Mouse (Mus musculus) stomach, embryonic 15.5 days (tissue): Measurements from ENCODE around the gene Ahnak2. TPM values are rescaled to one million over a fixed set of nuclear protein-coding genes. Genes with fewer than 3 reads are reported as not detected.

Source experiments
- microRNA-seq: library from miRNA; unstranded; fragments of <30 nt; microRNA quantifications from one replicate; pipeline ENCODE4, GENCODE M21; 2016
- polyA plus RNA-seq: library from polyadenylated mRNA; unstranded; fragments of >200 nt; fragmentation: Nextera tagmentation; extraction: Ambion mirVana; gene quantifications from 2 replicates; pipeline ENCODE4 v1.2.1, GENCODE M21; 2015

Ahnak2 gene
- polyA plus RNA-seq, 1 experiment from 2014 or later = 4.7 TPM

Small RNAs within 50 kb of the gene (microRNA-seq; reads per million reads assigned to microRNA genes)
- 1.5 reads per million for gene Mir6940

Other genes with a start within 250 kb of the Ahnak2 start
- gene Inf2, start 213.9 kb downstream of the Ahnak2 start, polyA plus RNA-seq = 4.3 and 4.4 TPM in 2 replicates
- 4.3 and 4.4 TPM in 2 replicates for gene Adssl1, start 182.6 kb downstream of the Ahnak2 start, polyA plus RNA-seq
- gene Siva1, start 158.0 kb downstream of the Ahnak2 start, polyA plus RNA-seq = 198 and 214 TPM in 2 replicates
- 161 and 170 TPM in 2 replicates for gene Akt1, start 127.8 kb downstream of the Ahnak2 start, polyA plus RNA-seq
- gene Zbtb42, start 123.8 kb downstream of the Ahnak2 start, polyA plus RNA-seq = 9.3 and 10.8 TPM in 2 replicates
- 24.3 and 24.6 TPM in 2 replicates for gene Cep170b, start 82.2 kb downstream of the Ahnak2 start, polyA plus RNA-seq
- gene Pld4, start 42.0 kb downstream of the Ahnak2 start, polyA plus RNA-seq = 14.5 and 16.8 TPM in 2 replicates
- 6.1 and 7.0 TPM in 2 replicates for gene Clba1, start 6.3 kb upstream of the Ahnak2 start, polyA plus RNA-seq
- gene Cdca4, start 26.8 kb upstream of the Ahnak2 start, polyA plus RNA-seq = 97.0 and 100 TPM in 2 replicates
- 0.33 and 0.41 TPM in 2 replicates for gene Gpr132, start 65.6 kb upstream of the Ahnak2 start, polyA plus RNA-seq
- 6.0 and 7.0 TPM in 2 replicates for gene Jag2, start 127.1 kb upstream of the Ahnak2 start, polyA plus RNA-seq
- gene Nudt14, start 139.5 kb upstream of the Ahnak2 start, polyA plus RNA-seq = 88.1 and 95.0 TPM in 2 replicates
- gene Btbd6, start 173.8 kb upstream of the Ahnak2 start, polyA plus RNA-seq = 21.9 and 22.2 TPM in 2 replicates
- 55.9 and 59.7 TPM in 2 replicates for gene Brf1, start 198.0 kb upstream of the Ahnak2 start, polyA plus RNA-seq
- 12.1 and 13.7 TPM in 2 replicates for gene Pacs2, start 211.9 kb upstream of the Ahnak2 start, polyA plus RNA-seq